Mouse (Mus musculus) myocyte (in vitro differentiated cells): ENCODE results near the gene Brsk2. TPM values are rescaled to one million over a fixed set of nuclear protein-coding genes. Genes with fewer than 3 reads are reported as not detected.

Experiments
- H3K27me3 ChIP-seq: one replicate; pipeline ENCODE4 v1.6.1; 2011; ENCODE audit not compliant: control insufficient read depth, insufficient read depth, insufficient read length
- H3K36me3 ChIP-seq: one replicate; pipeline ENCODE4 v1.6.1; 2011; ENCODE audit not compliant: control insufficient read depth, insufficient read depth
- H3K4me2 ChIP-seq: one replicate; pipeline ENCODE4 v1.6.1; 2011; ENCODE audit warnings: low read depth, control low read depth
- H3K4me3 ChIP-seq: one replicate; pipeline ENCODE4 v1.5.1; 2011; ENCODE audit warnings: mild to moderate bottlenecking, control low read depth, moderate library complexity
- H3K79me2 ChIP-seq: one replicate; pipeline ENCODE4 v1.6.1; 2011; ENCODE audit not compliant: control insufficient read depth, insufficient read depth
- H3ac ChIP-seq: one replicate; pipeline ENCODE4 v1.6.1; 2011; ENCODE audit not compliant: control insufficient read depth, insufficient read length
- CEBPB ChIP-seq: IDR thresholded peaks from 2 replicates; pipeline ENCODE4 v1.6.1; 2011; ENCODE audit warnings: mild to moderate bottlenecking, moderate library complexity; ENCODE audit not compliant: poor library complexity, insufficient read depth, severe bottlenecking
- E2F4 ChIP-seq: IDR thresholded peaks from one replicate; pipeline ENCODE4 v1.6.1; 2011; ENCODE audit warnings: mild to moderate bottlenecking, control low read depth, moderate library complexity; ENCODE audit not compliant: insufficient read depth
- MAX ChIP-seq: IDR thresholded peaks from one replicate; pipeline ENCODE4 v1.6.1; 2011; ENCODE audit warnings: low read depth, mild to moderate bottlenecking, control low read depth
- MYOD1 ChIP-seq, 3 experiments: IDR thresholded peaks; one replicate each; pipeline ENCODE4 v1.6.1; 2011; ENCODE audit warnings: control low read depth in 2 of 3, low read depth in 2 of 3, mild to moderate bottlenecking in 2 of 3, moderate library complexity in 1 of 3; ENCODE audit not compliant: insufficient read length in 2 of 3, control insufficient read depth in 1 of 3
- MYOG ChIP-seq, 3 experiments: IDR thresholded peaks; one replicate each; pipeline ENCODE4 v1.6.1; 2011; ENCODE audit warnings: control low read depth in 2 of 3, low read depth in 2 of 3, mild to moderate bottlenecking in 2 of 3; ENCODE audit not compliant: insufficient read length in 2 of 3, control insufficient read depth in 1 of 3, insufficient read depth in 1 of 3
- POLR2A ChIP-seq: IDR thresholded peaks from one replicate; pipeline ENCODE4 v1.6.1; 2011; ENCODE audit warnings: low read depth, mild to moderate bottlenecking, control low read depth, moderate library complexity; ENCODE audit not compliant: insufficient read length
- POLR2AphosphoS2 ChIP-seq: IDR thresholded peaks from one replicate; pipeline ENCODE4 v1.6.1; 2011; ENCODE audit warnings: low read depth, control low read depth; ENCODE audit not compliant: insufficient read length
- REST ChIP-seq: IDR thresholded peaks from one replicate; pipeline ENCODE4 v1.6.1; 2011; ENCODE audit warnings: mild to moderate bottlenecking, control low read depth, moderate library complexity; ENCODE audit not compliant: insufficient read depth, insufficient read length
- SRF ChIP-seq: IDR thresholded peaks from one replicate; pipeline ENCODE4 v1.6.1; 2011; ENCODE audit warnings: low read depth; ENCODE audit not compliant: control insufficient read depth, insufficient read length
- TCF12 ChIP-seq: IDR thresholded peaks from one replicate; pipeline ENCODE4 v1.6.1; 2011; ENCODE audit warnings: mild to moderate bottlenecking, control low read depth; ENCODE audit not compliant: poor library complexity, insufficient read depth, severe bottlenecking
- TCF3 ChIP-seq: IDR thresholded peaks from one replicate; pipeline ENCODE4 v1.6.1; 2011; ENCODE audit warnings: low read depth, control low read depth; ENCODE audit not compliant: insufficient read length
- USF1 ChIP-seq: IDR thresholded peaks from one replicate; pipeline ENCODE4 v1.6.1; 2011; ENCODE audit warnings: low read depth, mild to moderate bottlenecking, control low read depth, moderate library complexity
- polyA plus RNA-seq: library from polyadenylated mRNA; unstranded; fragments of >200 nt; fragmentation: generic; extraction: Trizol; gene quantifications from one replicate; pipeline ENCODE4 v1.2.1, GENCODE M21; 2012; ENCODE audit warnings: missing spikeins

The Brsk2 gene
- polyA plus RNA-seq, 1 experiment, result 0.05 TPM

DNA sequence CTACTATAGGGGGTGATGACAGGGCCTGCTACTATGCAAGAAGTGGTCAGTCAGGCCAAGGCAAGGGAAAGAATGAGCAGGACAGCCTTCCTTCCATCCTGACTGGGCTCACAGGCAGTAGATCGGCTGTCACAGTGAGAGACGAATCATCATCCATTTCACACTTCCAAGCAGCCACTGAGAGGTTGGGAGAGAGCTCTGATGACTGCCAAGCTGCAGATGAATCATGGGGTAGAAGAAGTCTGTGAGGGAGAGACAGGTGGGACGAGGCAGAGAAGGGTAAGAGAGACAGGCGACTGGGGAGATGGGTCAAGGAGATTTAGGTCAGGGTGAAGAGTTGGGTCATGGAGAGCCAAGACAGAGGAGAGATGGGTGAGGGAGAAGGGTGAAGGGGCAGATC, 3.4 kb downstream of the Brsk2 start:
- no peaks in the 10 kb centered on the region for H3K79me2 ChIP-seq
- H3ac ChIP-seq, result no peak overlapping the region
- no peak overlapping the region for H3K4me3 ChIP-seq
- no peak overlapping the region for H3K4me2 ChIP-seq
- peaks cover 72% of the 10 kb centered on the region for H3K27me3 ChIP-seq
- no peaks in the 10 kb centered on the region for H3K36me3 ChIP-seq
- no peak for TF ChIP-seq E2F4
- TF ChIP-seq REST, result no peak
- TF ChIP-seq MAX, result no peak
- TF ChIP-seq USF1, result no peak
- no peak for TF ChIP-seq TCF12
- no peak for TF ChIP-seq POLR2A
- no peak for TF ChIP-seq CEBPB
- no peak for TF ChIP-seq MYOG (IDR thresholded peaks at IDR 0.05; ENCODE audit: control insufficient read depth in 1 of 3, insufficient read depth in 1 of 3, insufficient read length in 2 of 3, low read depth in 2 of 3)
- TF ChIP-seq TCF3, result no peak
- no peak for TF ChIP-seq SRF
- no peak for TF ChIP-seq MYOD1 (IDR thresholded peaks at IDR 0.05; ENCODE audit: control insufficient read depth in 1 of 3, insufficient read length in 2 of 3, low read depth in 2 of 3)

DNA sequence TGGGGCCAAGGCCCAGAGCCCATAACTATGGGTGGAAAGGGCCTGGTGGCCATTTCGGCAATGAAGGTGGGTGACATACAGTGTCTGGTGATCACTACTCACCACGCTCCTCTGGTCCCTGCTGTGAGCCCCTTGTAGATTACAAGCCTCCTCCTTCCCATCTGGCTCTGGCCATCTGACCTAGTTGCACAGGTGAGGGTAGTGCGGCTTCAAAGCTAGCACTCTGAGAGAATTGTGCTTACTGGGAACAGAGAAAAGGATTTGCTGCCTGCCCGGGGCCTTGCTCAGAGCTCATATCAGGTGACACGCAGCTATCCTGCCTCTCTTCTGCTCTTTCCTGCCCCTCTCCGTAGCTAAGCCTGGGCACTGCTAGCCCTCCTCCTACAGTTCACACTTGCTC, 4.1 kb downstream of the Brsk2 start:
- H3K79me2 ChIP-seq, result no peaks in the 10 kb centered on the region
- H3K4me3 ChIP-seq, result no peak overlapping the region
- peaks cover 65% of the 10 kb centered on the region for H3K27me3 ChIP-seq
- TF ChIP-seq POLR2AphosphoS2, result no peak
- TF ChIP-seq MAX, result no peak
- no peak for TF ChIP-seq TCF12
- no peak for TF ChIP-seq TCF3
- no peak for TF ChIP-seq SRF
- TF ChIP-seq REST, result no peak
- TF ChIP-seq MYOG (IDR thresholded peaks at IDR 0.05; ENCODE audit: control insufficient read depth in 1 of 3, insufficient read depth in 1 of 3, insufficient read length in 2 of 3, low read depth in 2 of 3), result no peak
- TF ChIP-seq CEBPB, result no peak
- TF ChIP-seq POLR2A, result no peak
- TF ChIP-seq E2F4, result no peak
- TF ChIP-seq MYOD1 (IDR thresholded peaks at IDR 0.05; ENCODE audit: control insufficient read depth in 1 of 3, insufficient read length in 2 of 3, low read depth in 2 of 3), result no peak
- no peak for TF ChIP-seq USF1
- no peaks in the 10 kb centered on the region for H3K36me3 ChIP-seq
- H3K4me2 ChIP-seq, result no peak overlapping the region
- H3ac ChIP-seq, result no peak overlapping the region

DNA sequence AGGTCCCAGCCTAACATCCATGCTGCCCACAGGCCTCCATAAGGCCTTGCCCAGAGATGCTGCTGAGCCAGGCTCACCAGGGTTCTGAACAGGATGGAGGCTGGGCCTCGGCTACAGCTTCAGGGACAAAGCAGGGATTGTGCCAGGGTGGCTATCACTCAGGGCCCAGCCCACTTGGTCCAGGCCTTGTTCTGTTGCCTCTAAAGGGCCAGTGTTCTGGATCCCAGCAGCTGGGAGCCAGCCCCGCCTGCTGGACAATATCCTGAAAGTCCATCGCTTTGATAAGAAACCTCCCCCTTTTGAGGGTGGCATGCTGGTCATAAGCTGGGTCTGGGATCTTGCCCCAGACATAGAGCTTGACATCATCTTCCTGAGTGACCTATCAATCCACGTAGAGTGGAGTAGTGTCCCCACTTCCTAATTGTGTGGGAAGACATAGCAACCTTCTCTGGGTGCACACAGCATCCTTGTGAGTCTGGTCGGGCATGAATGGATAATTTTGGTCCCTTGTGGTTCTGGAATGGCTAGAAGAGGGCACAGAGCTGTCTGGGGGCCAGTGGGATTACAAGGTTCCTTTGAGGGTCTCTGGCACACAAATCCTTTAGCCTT, 6.1 kb downstream of the Brsk2 start:
- TF ChIP-seq MYOD1 (IDR thresholded peaks at IDR 0.05; ENCODE audit: control insufficient read depth in 1 of 3, insufficient read length in 2 of 3, low read depth in 2 of 3) (no peak), TCF12 (no peak), CEBPB (no peak), TCF3 (no peak), USF1 (no peak), POLR2A (no peak), MYOG (IDR thresholded peaks at IDR 0.05; ENCODE audit: control insufficient read depth in 1 of 3, insufficient read depth in 1 of 3, insufficient read length in 2 of 3, low read depth in 2 of 3) (no peak), E2F4 (no peak), MAX (no peak), SRF (no peak), POLR2AphosphoS2 (no peak), REST (no peak)
- Histone ChIP-seq H3K36me3 (no peaks in the 10 kb centered on the region), H3K79me2 (no peaks in the 10 kb centered on the region), H3ac (no peak overlapping the region), H3K4me3 (no peak overlapping the region), H3K4me2 (no peak overlapping the region), H3K27me3 (peaks cover 45% of the 10 kb centered on the region)

DNA sequence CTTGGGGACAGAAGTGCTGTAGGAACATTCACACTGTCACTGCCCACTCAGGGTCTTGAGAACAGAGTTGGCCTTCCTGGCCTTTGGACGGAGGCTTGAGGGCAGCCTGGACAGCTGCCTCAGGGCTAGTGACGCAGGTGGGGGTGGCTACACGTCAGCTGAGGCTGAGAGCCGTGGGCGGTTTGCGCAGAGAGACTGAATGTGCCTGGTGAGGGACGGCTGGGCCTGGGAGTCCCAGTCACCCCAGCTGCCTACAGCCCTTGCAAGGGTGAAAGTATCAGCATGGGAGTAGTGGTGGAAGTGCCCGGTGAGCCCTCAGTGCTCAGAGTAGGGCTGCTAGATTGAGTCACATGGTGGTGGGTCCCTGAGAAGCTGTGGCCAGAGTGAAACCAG, 6.6 kb downstream of the Brsk2 start:
- Histone ChIP-seq H3K36me3 (no peaks in the 10 kb centered on the region), H3K4me2 (no peak overlapping the region), H3ac (no peak overlapping the region), H3K27me3 (peaks cover 40% of the 10 kb centered on the region), H3K79me2 (no peaks in the 10 kb centered on the region), H3K4me3 (no peak overlapping the region)
- TF ChIP-seq MYOD1 (IDR thresholded peaks at IDR 0.05; ENCODE audit: control insufficient read depth in 1 of 3, insufficient read length in 2 of 3, low read depth in 2 of 3) (no peak), USF1 (no peak)

DNA sequence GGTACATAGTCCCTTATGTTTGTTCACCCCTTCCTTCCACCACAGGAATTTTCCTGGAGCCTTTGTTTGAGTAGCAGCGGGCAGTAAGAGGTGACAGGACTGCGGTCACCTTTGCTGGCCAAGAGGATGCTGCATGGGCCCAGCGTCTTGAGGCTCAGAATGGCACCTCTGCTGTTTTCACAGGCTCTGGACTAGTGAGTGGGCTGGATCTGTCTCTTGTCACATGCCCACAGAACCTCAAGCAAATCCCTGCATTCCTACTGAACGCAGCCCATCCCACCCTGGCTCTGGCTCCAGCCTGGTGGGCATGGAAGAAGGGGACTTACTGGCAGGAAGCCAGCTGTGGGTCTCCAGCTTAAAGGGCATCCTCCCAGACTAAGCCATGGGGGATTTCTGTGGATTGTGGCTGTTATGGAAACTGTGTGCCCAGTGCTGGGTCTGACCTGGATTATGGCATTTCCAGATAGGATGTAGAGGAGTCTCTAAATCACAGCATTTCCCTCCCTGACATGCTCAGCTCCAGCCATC, 8.0 kb downstream of the Brsk2 start:
- H3K27me3 ChIP-seq, result peaks cover 26% of the 10 kb centered on the region
- H3K79me2 ChIP-seq, result no peaks in the 10 kb centered on the region
- no peak overlapping the region for H3K4me2 ChIP-seq
- no peak for TF ChIP-seq MYOD1 (IDR thresholded peaks at IDR 0.05; ENCODE audit: control insufficient read depth in 1 of 3, insufficient read length in 2 of 3, low read depth in 2 of 3)
- no peak for TF ChIP-seq USF1
- no peak for TF ChIP-seq REST
- no peak for TF ChIP-seq POLR2A
- no peak for TF ChIP-seq MYOG (IDR thresholded peaks at IDR 0.05; ENCODE audit: control insufficient read depth in 1 of 3, insufficient read depth in 1 of 3, insufficient read length in 2 of 3, low read depth in 2 of 3)
- TF ChIP-seq CEBPB, result no peak
- no peak for TF ChIP-seq TCF3
- TF ChIP-seq SRF, result no peak
- no peak for TF ChIP-seq POLR2AphosphoS2
- H3K4me3 ChIP-seq, result no peak overlapping the region
- H3ac ChIP-seq, result no peak overlapping the region
- H3K36me3 ChIP-seq, result no peaks in the 10 kb centered on the region
